Mouse (Mus musculus) embryonic fibroblast, embryonic 13.5 days (primary cell): Measurements from ENCODE around the gene Eif4enif1. TPM values are rescaled to one million over a fixed set of nuclear protein-coding genes. Genes with fewer than 3 reads are reported as not detected.

Source experiments
- H3K27ac ChIP-seq: 2 replicates; pipeline ENCODE4 v1.5.1; 2012; ENCODE audit warnings: low read length, control low read depth, inconsistent platforms; ENCODE audit not compliant: insufficient read depth
- H3K4me1 ChIP-seq: 2 replicates; pipeline ENCODE4 v1.6.1; 2011; ENCODE audit warnings: low read length; ENCODE audit not compliant: control insufficient read depth, insufficient read depth
- H3K4me3 ChIP-seq: 2 replicates; pipeline ENCODE4 v1.5.1; 2011; ENCODE audit warnings: mild to moderate bottlenecking, control low read depth, low read length; ENCODE audit not compliant: insufficient read depth
- CTCF ChIP-seq: IDR thresholded peaks from 2 replicates; pipeline ENCODE4 v1.5.1; 2011; ENCODE audit warnings: mild to moderate bottlenecking, control low read depth, low read length, moderate library complexity, borderline replicate concordance; ENCODE audit not compliant: insufficient read depth
- POLR2A ChIP-seq: IDR thresholded peaks from 2 replicates; pipeline ENCODE4 v1.6.1; 2011; ENCODE audit warnings: low read depth, mild to moderate bottlenecking, control low read depth, low read length, moderate library complexity
- polyA plus RNA-seq: library from polyadenylated mRNA; stranded (reverse); fragments of >200 nt; gene quantifications from 2 replicates; pipeline ENCODE4 v1.2.4, GENCODE M21; 2011; ENCODE audit warnings: low read depth; ENCODE audit not compliant: missing spikeins, insufficient read length

Eif4enif1 gene
- polyA plus RNA-seq, 1 experiment: 71.9 TPM

DNA sequence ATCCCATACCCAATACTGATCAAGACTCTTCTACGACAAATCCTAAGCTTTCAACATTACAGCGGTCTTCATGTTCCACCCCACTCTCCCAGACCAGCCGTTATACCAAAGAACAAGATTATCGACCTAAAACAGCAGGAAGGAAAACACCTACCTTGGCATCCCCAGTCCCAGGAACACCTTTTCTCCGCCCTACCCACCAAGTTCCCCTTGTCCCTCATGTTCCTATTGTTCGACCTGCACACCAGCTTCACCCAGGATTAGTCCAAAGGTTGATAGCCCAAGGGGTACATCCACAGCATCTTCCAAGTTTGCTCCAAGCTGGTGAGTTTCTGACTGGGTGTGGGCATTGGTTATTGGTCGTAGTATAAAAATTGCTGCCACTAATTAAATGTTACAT is 40.2 kb downstream of the Eif4enif1 start:
- Histone ChIP-seq H3K4me1 (peaks cover 3% of the 10 kb centered on the region), H3K27ac (no peak overlapping the region), H3K4me3 (no peak overlapping the region)
- TF ChIP-seq POLR2A: no peak
- no peak for TF ChIP-seq CTCF

- no peak overlapping the region for H3K4me3 ChIP-seq
- peaks cover 10% of the 10 kb centered on the region for H3K4me1 ChIP-seq
- no peak for TF ChIP-seq POLR2A
- TF ChIP-seq CTCF: no peak
- H3K27ac ChIP-seq: no peak overlapping the region
Measured at GRCm38 (mm10) chr11:3243771-3244170, 41.6 kb downstream of the Eif4enif1 start.

- TF ChIP-seq POLR2A (no peak), CTCF (no peak)
- Histone ChIP-seq H3K27ac (peak overlapping the region; percentile 87; the same call in 1 of the 2 replicates), H3K4me1 (peaks cover 10% of the 10 kb centered on the region), H3K4me3 (no peak overlapping the region)
Measured at GRCm38 (mm10) chr11:3247387-3247786, 45.2 kb downstream of the Eif4enif1 start.

DNA sequence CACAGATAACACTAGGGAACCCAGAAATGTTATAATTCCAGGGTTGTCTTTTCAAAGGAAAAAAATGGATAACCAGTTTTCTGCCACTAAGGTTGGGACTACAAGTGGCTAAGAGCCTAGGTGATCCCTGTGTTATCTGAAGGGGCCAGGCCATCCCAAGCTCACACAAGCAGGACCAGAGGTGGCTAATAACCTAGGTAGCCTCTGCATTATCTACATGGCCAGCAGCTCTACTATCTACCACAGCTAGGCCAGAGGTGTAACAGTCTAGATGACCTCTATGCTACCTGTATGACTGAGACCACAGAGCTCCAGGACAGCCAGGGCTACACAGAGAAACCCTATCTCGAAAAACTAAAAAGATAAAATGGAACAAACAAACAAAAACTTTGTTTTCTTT is 57.3 kb downstream of the Eif4enif1 start:
- H3K4me3 ChIP-seq: no peak overlapping the region
- no peaks in the 10 kb centered on the region; the same call in 1 of the 2 replicates for H3K4me1 ChIP-seq
- H3K27ac ChIP-seq: no peak overlapping the region
- no peak for TF ChIP-seq CTCF
- TF ChIP-seq POLR2A: no peak

GRCm38 (mm10) chr11:3265291-3266078 is 63.3 kb downstream of the Eif4enif1 start:
- TF ChIP-seq POLR2A: peak; percentile 51
- TF ChIP-seq CTCF: no peak
- Histone ChIP-seq H3K27ac (peak overlapping the region; percentile 63), H3K4me3 (peak overlapping the region; percentile 92), H3K4me1 (no peaks in the 10 kb centered on the region; the same call in 1 of the 2 replicates)

DNA sequence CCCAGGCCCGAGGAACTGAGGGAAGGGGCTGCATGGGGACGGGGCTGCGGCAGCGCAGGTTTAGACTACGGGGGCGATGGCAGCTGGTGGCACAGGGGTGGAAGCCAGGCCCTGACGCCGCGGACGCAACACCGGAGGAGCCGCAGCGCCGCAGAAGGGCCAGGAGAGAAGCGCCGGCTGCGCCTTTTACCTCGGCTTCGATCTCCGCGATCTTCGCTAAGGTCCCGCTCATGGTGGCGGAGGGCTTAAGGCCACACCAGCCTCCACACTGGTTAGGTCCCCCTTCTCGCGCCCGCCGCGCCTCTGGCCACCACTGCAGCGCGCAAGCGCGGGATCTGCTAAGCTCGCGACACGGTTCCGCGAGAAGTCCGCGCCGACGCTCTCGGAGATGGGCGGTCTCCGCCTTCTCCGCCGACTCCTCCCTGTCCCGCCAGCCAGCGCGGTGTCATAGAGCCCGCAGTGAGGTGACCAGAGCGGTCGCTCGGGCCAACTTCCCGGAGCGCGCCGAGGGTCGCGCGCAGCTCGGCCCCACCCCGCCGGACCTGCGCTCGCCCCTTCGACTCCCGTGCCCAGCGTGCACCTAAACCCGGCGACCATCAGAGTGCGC is 64.0 kb downstream of the Eif4enif1 start, which contains the start of gene Drg1:
TSS of gene Drg1 (minus strand) at position 337 of the 607 bp plus-strand sequence.
- Histone ChIP-seq H3K27ac (peak within 1 kb of the TSS; percentile 63), H3K4me1 (no peaks in the 10 kb centered on the region; the same call in 1 of the 2 replicates), H3K4me3 (peak within 1 kb of the TSS; percentile 92)
- no peak for TF ChIP-seq CTCF
- TF ChIP-seq POLR2A: peak; percentile 92

DNA sequence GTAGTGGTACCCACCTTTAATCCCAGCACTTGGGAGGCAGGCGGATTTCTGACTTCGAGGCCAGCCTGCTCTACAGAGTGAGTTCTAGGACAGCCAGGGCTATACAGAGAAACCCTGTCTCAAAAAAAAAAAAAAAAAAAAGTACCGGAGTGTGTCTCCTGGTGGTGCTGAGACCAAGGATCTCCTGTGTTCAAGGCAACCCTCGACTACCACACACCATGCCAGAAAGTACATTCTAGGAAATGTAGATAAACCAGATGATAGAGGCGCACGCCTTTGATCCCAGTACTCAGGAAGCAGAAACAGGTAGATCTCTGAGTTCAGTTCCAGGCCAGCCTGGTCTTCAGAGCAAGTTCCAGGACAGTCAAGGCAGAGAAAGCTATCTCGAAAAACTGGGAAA is 64.9 kb downstream of the Eif4enif1 start:
- no peak overlapping the region for H3K27ac ChIP-seq
- H3K4me3 ChIP-seq: peak overlapping the region; percentile 65
- H3K4me1 ChIP-seq: no peaks in the 10 kb centered on the region; the same call in 1 of the 2 replicates
- TF ChIP-seq POLR2A (peak; percentile 38), CTCF (no peak)

DNA sequence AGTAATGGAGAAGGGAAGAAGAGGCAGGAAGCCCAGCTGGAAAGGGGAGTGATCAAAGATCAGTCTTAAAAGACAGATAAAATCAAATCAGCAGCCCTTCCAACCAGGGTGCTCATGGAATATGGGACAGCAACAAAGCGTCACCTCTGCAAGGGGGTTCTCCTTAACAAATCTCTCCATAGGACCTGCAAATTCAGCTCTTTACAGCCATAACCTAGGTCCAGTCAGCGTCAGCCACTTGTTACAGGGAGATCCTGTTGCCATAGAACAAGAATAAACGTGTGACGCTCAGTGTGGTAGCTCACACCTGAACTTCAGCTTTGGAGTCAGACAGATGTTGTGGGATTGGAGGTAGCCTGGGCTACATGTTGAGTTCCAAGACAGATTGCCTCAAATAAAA is 67.0 kb downstream of the Eif4enif1 start:
- no peak for TF ChIP-seq CTCF
- no peaks in the 10 kb centered on the region; the same call in 1 of the 2 replicates for H3K4me1 ChIP-seq
- no peak overlapping the region for H3K4me3 ChIP-seq
- H3K27ac ChIP-seq: no peak overlapping the region

- no peaks in the 10 kb centered on the region for H3K4me1 ChIP-seq
- no peak overlapping the region for H3K27ac ChIP-seq
- no peak for TF ChIP-seq CTCF
- no peak for TF ChIP-seq POLR2A
- H3K4me3 ChIP-seq: no peak overlapping the region
Measured at GRCm38 (mm10) chr11:3278351-3278750, 76.2 kb downstream of the Eif4enif1 start.

DNA sequence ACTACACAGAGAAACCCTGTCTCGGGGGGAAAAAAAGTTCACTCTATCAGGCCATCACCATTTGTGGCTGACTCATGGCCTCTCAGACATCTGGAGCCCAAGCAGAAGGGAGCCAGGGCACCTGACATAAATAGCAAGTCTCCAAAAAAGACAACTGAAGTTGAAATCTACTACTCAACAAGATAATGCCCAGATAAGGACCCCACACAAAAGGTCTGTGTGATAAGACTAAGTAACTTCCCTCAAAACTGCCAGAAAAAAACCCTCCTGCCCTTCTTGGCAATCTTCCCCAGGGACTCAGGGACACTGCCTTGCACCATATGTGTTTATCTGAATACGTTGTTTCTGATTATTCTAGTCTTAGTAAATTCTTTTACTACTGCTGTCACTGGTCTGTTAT is 77.5 kb downstream of the Eif4enif1 start:
- Histone ChIP-seq H3K4me3 (no peak overlapping the region), H3K27ac (no peak overlapping the region), H3K4me1 (no peaks in the 10 kb centered on the region)
- no peak for TF ChIP-seq POLR2A
- TF ChIP-seq CTCF: no peak

- Histone ChIP-seq H3K4me3 (no peak overlapping the region), H3K4me1 (no peaks in the 10 kb centered on the region), H3K27ac (no peak overlapping the region)
- TF ChIP-seq POLR2A (no peak), CTCF (no peak)
Measured at GRCm38 (mm10) chr11:3282887-3283286, 80.7 kb downstream of the Eif4enif1 start.
